Mouse (Mus musculus) stomach, postnatal 0 days (tissue): Measurements from ENCODE around the gene Ttc12.
A peak's percentile ranks its signal among the peaks of the same experiment; 100 is the strongest.

Source experiments
- CTCF ChIP-seq: IDR thresholded peaks from 2 replicates; pipeline ENCODE4 v1.5.1; 2016; ENCODE audit warnings: antibody characterized with exemption, low read depth, mild to moderate bottlenecking, moderate library complexity
- EP300 ChIP-seq: optimal IDR thresholded peaks from 2 replicates; pipeline ENCODE3; 2016; ENCODE audit warnings: antibody characterized with exemption

DNA sequence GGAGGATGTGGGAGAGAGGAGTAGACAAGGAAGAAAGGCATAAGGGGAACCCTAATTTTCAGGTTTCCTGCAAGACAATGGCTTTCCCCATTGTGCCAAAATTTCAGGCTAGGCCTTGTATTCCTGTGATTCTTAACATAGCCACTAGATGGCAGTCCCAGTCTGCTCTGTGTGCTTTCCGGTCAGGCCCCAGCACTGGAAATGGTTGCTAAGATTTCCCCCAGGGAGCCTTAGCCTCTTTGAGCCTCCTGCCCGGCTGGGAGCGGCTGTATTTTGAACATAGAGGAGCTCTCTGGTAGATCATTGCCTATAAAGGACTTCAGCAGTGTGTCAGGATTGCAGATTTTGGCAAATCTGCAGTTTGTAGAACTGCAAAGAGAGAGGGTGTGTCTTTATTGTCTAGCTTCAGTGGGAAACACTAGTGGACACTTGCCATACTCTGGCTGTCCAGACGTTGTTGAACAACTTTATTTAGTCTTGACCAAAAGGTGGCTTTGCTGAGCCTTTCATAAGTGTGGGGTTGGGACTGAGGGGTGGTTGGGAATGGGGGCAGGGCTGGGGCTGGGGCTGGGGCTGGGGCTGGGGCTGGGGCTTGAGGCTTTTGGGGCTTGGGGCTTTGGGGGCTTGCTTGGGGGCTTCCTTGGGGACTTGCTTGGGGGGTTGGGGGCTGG lies 8.1 kb upstream of the Ttc12 start:
- TF ChIP-seq CTCF (peak; percentile 97), EP300 (no peak)
